Mouse (Mus musculus) heart, postnatal 10 days (tissue): ENCODE data around the gene Mrpl41. TPM values are rescaled to one million over a fixed set of nuclear protein-coding genes. Genes with fewer than 3 reads are reported as not detected.
"Not testable (repeated sequence)": the region's sequence is repeated elsewhere in the genome, so short reads cannot be mapped to it uniquely, and the experiment has no call there.

Experiments
- DNase-seq, 2 experiments: peaks; one replicate each; pipeline ENCODE4 v3.0.0; 2021
- intact Hi-C: fragments of 180-260 bp; cut with DNase I; formaldehyde crosslinking; loops from one replicate; pipeline ENCODE4 v1.15.1; 2025
- total RNA-seq, 2 experiments: library from RNA; stranded (reverse); gene quantifications; 2 replicates each; pipeline ENCODE4 v1.2.3; 2021

The Mrpl41 gene
- 10 to 100 TPM; 87.3 to 88.0 TPM for total RNA-seq

DNA sequence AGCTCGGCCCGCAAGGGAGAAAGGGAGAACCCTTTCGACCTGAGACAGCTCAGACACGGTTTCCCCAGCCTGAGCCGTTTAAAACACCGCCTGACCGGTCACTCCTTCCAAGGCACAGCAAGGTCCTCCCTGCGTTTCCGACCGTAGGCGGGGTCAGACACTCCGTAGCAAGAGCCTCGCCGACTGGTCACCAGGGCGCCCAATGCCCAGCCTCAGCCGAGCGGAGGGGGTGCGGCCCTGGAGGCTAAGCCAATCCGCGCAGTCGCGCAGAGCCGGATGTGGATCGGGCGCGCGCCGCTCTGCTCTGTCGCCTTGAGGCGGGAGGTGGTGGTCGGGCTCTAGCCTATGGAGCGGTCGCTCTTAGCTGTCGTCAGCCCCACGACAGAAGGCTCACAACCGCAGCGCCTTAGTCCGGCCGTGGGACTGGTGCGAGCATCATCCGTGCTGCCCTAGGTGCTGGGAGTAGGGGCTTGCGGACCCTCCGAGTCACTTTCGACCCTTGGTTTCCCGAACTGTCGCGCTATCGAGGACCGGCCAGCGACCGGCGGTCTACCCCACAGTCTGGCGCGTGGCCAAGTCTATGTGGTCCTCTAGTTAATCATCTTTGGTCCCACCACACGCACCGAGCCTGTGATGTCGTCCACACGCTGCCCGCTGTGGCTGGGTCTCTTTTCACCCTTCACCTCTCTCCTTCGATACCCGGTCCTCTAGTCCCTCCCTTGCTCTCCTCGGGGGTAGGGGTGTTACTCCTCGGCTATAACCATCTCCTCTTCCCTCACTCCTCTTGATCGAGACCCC, at the start of gene Mrpl41:
Gene Mrpl41 (minus strand): TSS at position 193 of the 798 bp plus-strand sequence.
- intact Hi-C loops, result no loop called here
- peak; percentile 97 to 98 for DNase-seq

DNA sequence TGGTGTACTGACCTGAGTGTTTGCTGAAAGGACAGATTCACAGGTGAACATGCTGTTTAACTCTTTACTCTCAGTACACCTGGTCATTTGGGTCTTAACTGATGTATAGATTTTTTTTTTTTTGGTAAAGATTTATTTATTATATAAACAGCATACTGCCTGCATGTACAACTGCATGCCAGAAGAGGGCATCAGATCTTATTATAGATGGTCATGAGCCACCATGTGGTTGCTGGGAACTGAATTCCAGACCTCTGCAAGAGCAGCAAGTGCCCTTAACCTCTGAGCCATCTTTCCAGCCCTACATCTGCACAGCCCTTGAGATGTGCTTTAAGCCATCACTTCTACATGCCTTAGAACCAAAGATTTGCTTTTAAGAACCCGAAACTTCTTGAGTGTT, 47.8 kb upstream of the Mrpl41 start:
- DNase-seq, result no peak
- intact Hi-C loops, result no loop called here

DNA sequence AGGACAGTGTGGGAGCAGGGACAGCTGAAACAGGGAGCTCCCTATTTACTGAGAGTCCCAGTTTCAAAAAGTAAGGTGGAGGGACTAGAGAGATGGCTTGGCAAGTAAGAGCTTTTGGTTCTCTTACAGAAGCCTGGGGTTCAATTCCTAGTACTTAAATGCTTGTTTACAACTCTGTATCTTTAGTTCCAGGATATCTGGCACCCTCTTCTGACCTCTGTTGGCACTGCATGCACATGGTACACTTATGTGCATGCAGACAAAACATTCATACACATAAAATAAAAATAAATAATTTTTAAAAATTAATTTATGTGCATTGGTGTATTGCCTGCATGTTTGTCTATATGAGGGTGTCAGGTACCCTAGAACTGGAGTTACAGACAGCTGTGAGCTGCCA, 33.4 kb upstream of the Mrpl41 start:
- no peak for DNase-seq
- intact Hi-C loops, result loop anchor here (5.0 kb wide), 1 partner anchor 156 kb away; no protein-coding TSS in a partner anchor

DNA sequence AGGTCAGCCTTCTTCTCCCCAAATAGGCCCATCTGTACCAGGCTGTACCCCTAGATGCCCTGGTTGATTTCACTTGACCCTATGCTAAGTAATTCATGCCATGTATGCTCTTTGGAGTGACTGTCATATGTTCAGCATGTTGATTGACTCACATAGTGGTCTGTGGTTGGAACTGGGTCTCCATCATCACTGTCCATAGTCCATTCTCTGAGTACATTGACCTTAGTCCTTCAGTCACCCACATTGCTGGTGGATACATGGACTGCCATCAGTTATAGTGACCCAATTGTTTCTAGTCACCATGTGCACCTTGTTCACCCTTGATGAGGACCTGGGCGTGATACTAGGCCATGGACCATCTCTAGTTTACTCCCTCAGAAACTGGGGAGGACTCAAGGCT, 31.9 kb upstream of the Mrpl41 start:
- intact Hi-C loops, result loop anchor here (5.0 kb wide), 1 partner anchor 154 kb away; no protein-coding TSS in a partner anchor
- DNase-seq, result no peak

DNA sequence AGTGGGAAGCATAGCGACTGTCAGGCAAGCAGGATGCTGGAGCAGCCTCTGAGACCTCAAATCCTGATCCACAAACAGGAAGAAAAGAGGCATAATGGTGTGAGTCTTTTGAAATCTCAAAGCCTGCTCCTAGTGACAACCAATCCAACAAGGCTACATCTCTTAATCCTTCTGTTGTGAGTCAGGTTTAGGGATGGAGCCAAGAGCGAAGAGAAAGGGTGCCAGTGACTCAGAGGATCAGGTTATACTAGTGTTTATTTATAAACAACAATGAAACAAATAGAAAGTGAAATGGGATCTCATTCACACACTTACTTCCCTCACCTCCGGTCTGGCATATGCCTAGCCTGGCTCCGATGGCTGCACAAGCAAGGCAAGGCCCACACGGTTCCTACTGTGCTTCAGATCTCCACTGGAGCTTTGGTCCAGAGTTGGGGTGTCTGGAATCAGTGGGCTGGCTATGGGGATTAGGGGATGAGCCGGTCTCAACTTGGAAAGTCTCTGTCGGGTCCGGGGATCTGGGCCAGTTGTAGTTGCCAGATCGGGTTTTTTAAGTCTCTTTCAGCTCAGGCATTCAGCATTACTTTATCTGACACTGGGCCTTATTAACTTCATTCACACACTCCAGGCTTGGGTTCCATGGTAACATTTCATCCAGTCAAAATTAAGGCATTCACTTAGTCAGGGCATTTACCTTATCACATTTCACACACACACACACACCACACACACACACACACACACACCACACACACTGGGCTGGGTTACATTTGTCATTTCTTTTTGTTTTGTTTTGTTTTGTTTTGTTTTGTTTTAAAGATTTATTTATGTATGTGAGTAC, 29.3 kb upstream of the Mrpl41 start:
- no peak for DNase-seq
- intact Hi-C loops, result loop anchor here (5.0 kb wide), 1 partner anchor 42 kb away; the partner anchor contains the start of gene Dph7

DNA sequence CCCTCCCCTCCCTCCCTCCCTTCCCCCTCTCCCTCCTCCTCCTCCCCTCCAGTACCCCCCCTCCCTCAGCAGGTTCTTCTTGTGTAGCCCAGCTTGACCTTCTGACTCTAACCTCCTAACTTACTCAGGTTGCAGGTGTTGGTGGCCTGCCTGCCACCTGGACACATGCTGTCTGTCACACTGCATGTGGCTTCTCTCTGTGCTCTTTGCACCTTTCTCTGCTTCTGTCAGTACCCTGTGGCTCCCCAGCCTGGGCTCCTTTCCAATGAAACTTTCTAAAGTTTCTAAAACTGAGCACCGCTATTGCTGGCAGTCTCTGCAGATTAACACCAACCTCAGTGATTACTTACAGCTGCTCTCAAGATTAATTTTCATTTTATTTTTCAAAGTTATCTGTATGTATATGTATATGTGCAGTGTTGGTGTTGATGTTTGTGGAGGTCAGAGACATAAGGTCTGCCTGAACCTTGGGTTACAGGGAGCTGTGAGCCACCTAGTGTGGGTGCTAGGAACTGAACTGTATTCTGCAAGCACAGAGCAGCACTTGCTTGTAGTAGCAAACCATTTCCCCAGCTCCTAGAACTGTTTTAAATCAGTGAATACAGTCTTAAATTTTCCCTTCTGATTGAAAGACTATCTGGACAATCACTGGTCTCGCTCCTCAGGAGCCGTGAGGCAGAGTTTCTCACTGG, 25.8 kb upstream of the Mrpl41 start:
- intact Hi-C loops, result loop anchor here (5.0 kb wide), 1 partner anchor 38 kb away; the partner anchor contains the start of gene Dph7
- peak; percentile 44 to 65 for DNase-seq

DNA sequence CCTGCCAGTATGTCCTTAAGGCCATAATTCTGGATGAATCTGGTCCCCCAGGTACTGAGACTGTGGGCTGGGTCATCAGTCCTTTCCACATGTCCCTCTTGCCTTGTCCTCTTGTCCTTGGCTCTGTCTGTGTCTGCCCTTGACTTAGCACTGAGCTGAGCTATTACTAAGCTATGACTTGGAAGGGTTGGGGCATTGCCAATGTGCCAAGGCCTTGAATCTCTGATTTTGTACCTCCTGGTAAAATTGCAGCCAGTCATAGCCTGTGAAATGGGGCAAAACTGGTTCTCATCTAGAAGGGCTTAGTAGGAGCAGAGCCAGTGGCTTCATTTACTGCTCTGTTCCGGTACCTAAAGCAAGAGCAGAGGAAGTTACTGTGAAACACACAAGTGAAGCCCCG, 21.6 kb upstream of the Mrpl41 start:
- intact Hi-C loops, result no loop called here
- no peak for DNase-seq

DNA sequence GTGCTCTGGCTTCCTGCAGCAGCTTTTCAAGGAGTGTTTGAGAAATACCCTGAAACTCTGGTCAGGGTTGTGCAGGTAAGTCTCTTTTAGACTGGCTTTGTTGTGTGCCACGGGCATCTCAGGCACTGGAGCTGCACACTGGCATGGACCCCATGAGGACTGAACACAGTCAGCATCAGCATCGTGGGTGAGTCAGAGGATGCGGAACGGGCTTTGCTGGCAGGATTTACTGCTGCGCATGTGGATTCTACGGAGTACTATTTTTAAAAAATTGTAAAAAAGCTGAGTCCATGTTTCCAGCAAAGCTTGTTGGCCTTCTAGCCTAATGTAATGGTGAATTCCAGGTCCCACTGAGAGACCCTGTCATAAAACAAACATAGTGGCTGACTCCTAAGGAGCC, 20.4 kb upstream of the Mrpl41 start:
- no peak for DNase-seq
- intact Hi-C loops, result no loop called here

DNA sequence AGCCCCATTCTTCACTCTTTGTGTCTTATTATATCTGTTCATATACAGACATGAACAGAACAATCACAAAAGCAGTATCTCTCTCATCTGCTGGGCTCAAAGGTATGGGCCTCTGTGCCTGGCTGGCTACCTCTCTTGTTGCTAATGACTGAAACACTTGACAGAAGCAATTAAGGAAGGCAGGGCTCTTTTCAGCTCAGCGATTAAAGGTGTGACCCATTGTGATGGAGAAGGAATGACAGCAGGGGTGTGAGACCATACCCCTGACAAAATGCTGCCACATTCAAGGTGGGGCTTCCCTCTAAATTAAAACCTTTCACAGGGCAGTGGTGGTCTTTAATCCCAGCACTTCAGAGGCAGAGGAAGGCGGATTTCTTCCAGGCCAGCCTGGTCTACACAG, 12.9 kb upstream of the Mrpl41 start:
- intact Hi-C loops, result no loop called here
- DNase-seq, result no peak

DNA sequence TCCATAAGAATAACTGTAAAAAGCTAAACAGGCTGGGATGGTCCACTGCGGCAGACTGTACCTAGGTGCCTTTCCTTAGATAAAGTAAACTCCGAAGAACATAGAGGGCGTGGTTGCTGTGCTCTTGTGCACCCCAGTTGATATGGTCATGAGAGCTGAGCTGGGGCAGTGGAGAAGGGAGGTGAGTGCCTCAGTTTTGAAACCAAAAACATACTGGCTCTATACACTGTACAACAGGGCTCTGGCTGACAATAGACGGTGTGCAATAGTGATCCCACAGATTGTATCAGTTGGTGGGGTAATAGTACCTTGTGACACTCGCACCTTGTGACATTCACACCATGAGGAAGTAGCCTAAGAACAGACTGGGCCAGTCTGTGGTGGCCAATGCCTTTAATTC, 2.1 kb upstream of the Mrpl41 start:
- intact Hi-C loops, result no loop called here

DNA sequence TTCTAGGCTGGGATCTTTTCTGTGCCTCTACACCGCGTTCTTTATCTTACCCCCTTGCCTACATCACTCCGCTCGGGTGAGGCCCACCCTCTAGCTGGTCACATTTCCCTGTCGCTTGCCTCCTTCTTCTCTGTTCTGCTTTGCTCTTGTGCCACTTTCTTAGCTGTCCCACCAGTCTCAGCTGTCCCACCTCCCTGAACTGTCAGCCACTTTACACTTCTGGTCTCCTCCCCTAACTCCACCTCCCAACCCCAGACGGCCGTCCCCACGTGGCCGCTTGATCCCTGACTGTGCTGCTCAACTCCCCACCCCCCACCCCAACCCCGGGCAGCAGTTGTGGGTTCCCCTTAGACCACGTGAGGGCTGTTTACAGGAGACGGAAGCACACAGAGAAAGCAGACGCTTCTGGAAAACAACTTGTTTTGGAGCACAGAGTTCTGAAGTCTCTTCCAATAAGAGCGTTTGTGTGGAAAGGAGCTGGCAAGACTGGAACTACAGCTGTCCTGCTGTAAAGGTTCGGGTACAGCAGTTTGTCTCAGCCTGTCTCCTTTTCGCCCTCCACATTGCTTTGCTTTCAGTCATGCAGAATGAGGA, 903 bp upstream of the Mrpl41 start, which contains the start of gene Pnpla7:
Gene Pnpla7 (plus strand): TSS at position 330 of the 594 bp plus-strand sequence.
- intact Hi-C loops, result no loop called here
- peak; percentile 87 for DNase-seq

More for the DNA sequence above, 2.1 kb upstream of the Mrpl41 start:
- no peak for DNase-seq

DNA sequence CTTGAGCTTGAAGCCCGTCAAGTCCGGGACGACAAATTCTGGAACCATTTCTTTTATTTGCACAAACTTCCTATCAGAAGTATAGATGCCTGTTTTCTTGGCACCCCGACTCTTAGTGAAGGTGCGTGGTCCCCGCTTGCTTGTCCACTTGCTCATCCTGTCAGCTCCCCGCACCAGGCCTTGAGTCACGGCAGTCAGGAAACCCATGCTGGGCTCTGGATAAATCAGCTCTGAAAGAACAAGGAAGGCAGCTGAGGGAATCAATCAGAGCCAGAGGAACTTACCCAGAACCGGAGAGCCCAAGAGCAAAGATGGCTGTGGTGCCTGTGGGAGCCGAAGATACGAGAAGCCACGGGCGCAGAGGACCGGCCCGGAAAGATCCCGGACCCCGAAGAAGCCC, 446 bp downstream of the Mrpl41 start:
- intact Hi-C loops, DNase-seq: not testable (repeated sequence)

DNA sequence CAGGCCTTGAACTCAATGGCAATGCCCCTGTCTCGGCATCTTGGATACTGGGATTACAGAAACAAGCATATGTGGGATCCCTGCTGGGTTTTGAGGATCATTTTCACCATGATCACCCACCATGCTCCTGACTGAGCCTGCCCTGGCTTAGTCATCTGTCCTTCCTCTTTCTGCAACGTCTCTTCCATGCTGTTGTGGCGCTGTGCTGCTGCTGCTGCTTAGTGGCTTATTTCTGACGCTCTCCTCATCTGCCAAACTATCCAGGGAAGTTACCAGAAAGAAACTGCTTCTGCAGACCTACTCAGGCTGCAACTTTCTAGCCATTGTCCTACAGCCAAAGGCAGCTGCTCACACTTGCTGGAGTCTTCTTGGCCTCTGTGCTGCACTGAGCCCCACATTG, 4.5 kb downstream of the Mrpl41 start:
- DNase-seq, result no peak
- intact Hi-C loops, result no loop called here

DNA sequence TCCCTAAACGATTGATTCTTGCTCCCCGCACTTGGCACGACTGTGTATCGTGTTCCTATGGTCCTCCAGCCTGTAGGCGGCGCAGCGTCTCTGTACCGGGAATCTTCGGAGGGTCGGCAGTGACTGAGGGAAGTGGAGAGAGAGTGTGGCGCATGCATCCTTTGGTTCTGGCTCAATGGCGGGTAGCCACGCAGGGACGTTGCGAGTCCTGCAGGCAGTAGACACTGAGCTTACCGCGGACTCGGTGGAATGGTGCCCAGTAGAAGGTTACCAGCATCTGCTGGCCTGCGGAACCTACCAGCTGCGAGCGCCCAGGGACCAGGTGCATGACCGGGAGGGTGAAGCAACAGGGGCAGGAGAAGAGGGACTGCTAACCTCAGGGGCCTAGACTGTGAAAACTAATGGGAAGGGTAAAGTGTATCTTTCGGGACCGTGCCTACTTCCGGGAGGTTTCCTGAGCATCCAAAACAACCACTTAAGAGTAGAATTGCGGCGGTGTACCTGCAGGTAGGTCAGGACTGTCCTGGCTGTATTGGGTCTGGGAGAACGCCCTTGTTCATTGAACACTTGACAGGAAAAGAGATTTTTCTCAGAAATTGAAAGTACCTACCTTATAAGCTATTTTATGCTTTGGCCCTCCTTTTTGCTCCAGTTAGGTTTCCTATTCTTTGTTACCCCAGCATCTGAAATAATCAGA, 12.4 kb downstream of the Mrpl41 start, which contains the start of gene Dph7:
Gene Dph7 (plus strand): TSS at position 97 of the 697 bp plus-strand sequence.
- DNase-seq, result peak; percentile 84 to 91
- intact Hi-C loops, result loop anchor here (5.0 kb wide), 1 partner anchor 40 kb away; no protein-coding TSS in a partner anchor

DNA sequence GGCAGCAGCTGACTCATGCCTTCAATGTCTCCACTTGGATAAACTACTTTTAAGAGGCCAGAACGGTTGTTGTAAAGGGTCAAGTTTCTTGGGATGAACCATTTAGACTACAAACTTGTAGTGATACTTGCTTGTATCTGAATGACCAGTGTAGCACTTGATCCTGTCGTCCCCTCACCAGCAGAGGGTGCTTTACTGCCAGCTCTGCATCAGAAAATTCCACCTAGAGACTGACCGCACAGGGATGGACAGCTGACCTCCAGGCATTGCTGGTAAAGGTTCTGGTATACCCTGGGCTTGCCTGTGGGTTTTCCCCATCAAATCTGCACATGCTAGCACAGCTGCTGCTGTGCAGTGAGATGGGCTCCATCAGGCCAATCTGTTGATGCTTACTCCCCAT, 14.0 kb downstream of the Mrpl41 start:
- DNase-seq, result peak; percentile 29 to 42
- intact Hi-C loops, result loop anchor here (5.0 kb wide), 1 partner anchor 41 kb away; no protein-coding TSS in a partner anchor

DNA sequence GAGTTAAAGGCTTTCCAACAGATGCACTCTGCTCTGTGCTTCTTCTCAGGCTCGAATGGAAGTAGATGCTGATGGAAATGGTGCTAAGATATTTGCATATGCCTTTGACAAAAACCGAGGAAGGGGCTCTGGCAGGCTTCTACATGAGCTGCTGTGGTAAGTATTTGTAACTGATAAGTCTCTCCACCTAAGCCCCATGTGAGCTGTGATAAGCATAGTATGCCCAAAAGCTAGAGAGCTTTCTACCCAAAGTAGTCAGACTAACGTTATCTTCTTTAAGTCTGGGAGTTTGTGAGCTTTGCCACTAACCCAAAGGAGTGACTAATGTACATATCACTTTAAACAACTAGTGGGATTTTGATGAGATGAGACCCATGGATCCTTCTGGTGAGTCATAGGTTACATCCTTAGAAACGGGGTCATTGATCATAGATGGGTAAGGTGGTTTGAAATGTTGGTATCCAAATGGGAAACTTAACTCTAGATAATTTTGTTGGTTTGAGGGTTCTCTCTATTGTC, 22.3 kb downstream of the Mrpl41 start:
- intact Hi-C loops, result loop anchor here (5.0 kb wide), 1 partner anchor 100 kb away; no protein-coding TSS in a partner anchor
- DNase-seq, result no peak

DNA sequence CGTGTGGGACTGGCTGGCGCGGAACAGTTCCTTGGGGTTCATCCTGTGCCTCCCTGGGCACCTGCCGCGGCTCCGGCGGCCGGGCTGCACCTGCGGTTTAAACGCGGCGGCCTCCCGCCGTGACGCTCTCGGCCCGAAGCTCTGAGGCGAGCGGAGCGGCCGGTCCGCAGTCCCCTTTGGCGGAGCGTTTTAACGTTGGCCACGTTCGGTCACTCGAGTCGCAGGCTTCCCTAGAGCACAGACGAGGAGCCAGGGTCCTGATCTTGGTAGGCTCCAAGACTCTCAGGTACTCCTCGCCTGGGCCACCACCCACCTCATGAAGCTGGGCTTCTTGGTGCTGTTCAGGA, 24.7 kb downstream of the Mrpl41 start:
- intact Hi-C loops, result loop anchor here (5.0 kb wide), 1 partner anchor 98 kb away; no protein-coding TSS in a partner anchor

DNA sequence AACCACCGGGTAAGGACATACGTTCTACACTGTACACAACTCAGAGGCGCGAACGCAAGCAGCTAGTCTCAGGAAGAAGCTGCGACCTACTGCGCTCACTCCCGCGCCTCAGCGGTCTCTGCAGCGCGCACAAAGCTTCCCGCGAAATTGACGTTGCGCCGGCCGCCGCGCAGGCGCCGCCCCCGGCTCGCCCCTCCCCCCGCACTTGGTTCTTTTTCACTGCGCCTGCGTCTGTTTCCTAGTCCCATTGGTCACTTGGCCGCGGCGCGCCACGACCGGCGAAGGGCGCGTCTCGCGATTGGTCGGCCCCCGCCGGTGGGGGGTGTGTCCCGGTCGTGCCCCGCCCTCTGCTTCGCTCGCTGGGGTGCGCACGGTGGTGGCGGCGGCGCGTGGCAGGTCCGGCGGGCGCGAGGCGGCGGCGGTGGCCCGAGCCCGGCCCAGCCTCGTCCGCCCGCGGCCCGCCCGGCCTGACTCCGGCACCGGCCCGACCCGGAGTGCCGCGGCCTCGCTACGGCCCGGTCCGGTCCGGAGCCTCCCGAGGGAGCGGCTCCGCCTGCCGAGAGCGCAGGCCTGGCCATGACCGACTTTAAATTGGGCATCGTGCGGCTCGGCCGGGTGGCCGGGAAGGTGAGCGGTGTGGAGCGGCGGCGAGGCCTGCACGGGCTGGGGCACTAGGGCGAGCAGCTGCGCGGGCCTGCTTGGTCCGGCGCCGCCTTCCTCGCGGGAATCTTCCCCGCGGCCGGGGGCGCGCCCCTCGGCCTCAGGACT, 25.3 kb downstream of the Mrpl41 start, which contains the start of gene Zmynd19:
Gene Zmynd19 (plus strand): TSS at position 372 of the 768 bp plus-strand sequence.
- DNase-seq, result peak; percentile 98
- intact Hi-C loops, result loop anchor here (5.0 kb wide), 1 partner anchor 97 kb away; no protein-coding TSS in a partner anchor

More for the DNA sequence above, 24.7 kb downstream of the Mrpl41 start:
- DNase-seq, result no peak
